Mouse (Mus musculus) embryo, embryonic 11.5 days (tissue): ENCODE results near the gene Pacs2.

ENCODE experiments used
- DNase-seq: peaks from one replicate; pipeline ENCODE4 v3.0.0-alpha.2; 2012; ENCODE audit warnings: low read depth, low spot score

Pacs2 gene

GRCm38 (mm10) chr12:113013604-113014558 is at the start of gene Pacs2:
TSS of gene Pacs2 (plus strand) at chr12:113014508.
- peak; percentile 89 for DNase-seq

GRCm38 (mm10) chr12:112965783-112966182 is 48.5 kb upstream of the Pacs2 start:
- no peak for DNase-seq

GRCm38 (mm10) chr12:112968943-112969342 is 45.4 kb upstream of the Pacs2 start:
- DNase-seq, result no peak

- DNase-seq, result no peak
Observed at GRCm38 (mm10) chr12:112969616-112970015, 44.7 kb upstream of the Pacs2 start.

- no peak for DNase-seq
Observed at GRCm38 (mm10) chr12:112974736-112975135, 39.6 kb upstream of the Pacs2 start.

GRCm38 (mm10) chr12:112976371-112977073 is 37.8 kb upstream of the Pacs2 start, which contains the start of gene Btbd6:
TSS of gene Btbd6 (plus strand) at chr12:112976482.
- DNase-seq, result peak; percentile 70

- no peak for DNase-seq
Observed at GRCm38 (mm10) chr12:112977156-112977555, 37.2 kb upstream of the Pacs2 start.

GRCm38 (mm10) chr12:112982031-112982430 is 32.3 kb upstream of the Pacs2 start:
- no peak for DNase-seq

- DNase-seq, result no peak
Observed at GRCm38 (mm10) chr12:112985346-112985745, 29.0 kb upstream of the Pacs2 start.

- DNase-seq, result no peak
Observed at GRCm38 (mm10) chr12:112987877-112988276, 26.4 kb upstream of the Pacs2 start.

- no peak for DNase-seq
Observed at GRCm38 (mm10) chr12:112990706-112991405, 23.5 kb upstream of the Pacs2 start.

- no peak for DNase-seq
Observed at GRCm38 (mm10) chr12:112991444-112991843, 22.9 kb upstream of the Pacs2 start.

GRCm38 (mm10) chr12:112994153-112994552 is 20.2 kb upstream of the Pacs2 start:
- DNase-seq, result no peak

GRCm38 (mm10) chr12:112999569-113000293 is 14.6 kb upstream of the Pacs2 start:
- DNase-seq, result no peak

GRCm38 (mm10) chr12:113000294-113001132 is 13.8 kb upstream of the Pacs2 start, which contains the start of gene Brf1:
TSS of gene Brf1 (minus strand) at chr12:113000704.
- DNase-seq, result peak; percentile 96

- no peak for DNase-seq
Observed at GRCm38 (mm10) chr12:113001133-113001474, 13.2 kb upstream of the Pacs2 start.

- no peak for DNase-seq
Observed at GRCm38 (mm10) chr12:113002667-113003066, 11.6 kb upstream of the Pacs2 start.

- no peak for DNase-seq
Observed at GRCm38 (mm10) chr12:113004011-113004410, 10.3 kb upstream of the Pacs2 start.

GRCm38 (mm10) chr12:113004993-113005392 is 9.3 kb upstream of the Pacs2 start:
- no peak for DNase-seq

- DNase-seq, result no peak
Observed at GRCm38 (mm10) chr12:113011702-113012360, 2.5 kb upstream of the Pacs2 start.
